Mouse (Mus musculus) ovary, postnatal 14 days (tissue): ENCODE results near the gene Gm3526.
"Not testable (repeated sequence)": the region's sequence is repeated elsewhere in the genome, so short reads cannot be mapped to it uniquely, and the experiment has no call there.

ENCODE experiments used
- DNase-seq: peaks from one replicate; pipeline ENCODE4 v3.0.0; 2022; ENCODE audit warnings: low spot score

The Gm3526 gene

DNA sequence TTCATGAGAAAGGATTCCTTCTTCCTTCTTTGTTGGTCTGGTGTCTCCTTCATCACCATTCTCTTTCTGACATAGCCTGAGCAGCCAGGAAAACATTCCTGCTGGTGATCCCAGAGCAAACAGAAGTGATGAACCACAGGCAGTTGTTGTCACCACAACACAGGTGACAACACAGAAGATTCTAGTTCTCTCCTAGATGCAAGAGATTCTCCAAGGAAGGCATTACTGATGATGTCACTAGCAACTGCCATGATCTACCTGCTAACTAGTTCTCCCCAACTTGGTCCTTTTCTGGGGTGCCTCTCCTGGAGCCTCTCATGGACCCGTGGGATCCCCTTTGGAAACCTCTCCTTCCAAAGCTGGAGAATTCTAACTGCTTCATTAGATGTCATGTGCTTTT, at the start of gene Gm3526:
Gene Gm3526, minus strand, starts transcription at position 101 of the 400 bp plus-strand sequence.
- not testable (repeated sequence) for DNase-seq
